Mouse (Mus musculus) subcutaneous adipose tissue, adult 2 months (tissue): ENCODE results near the gene Grin1. TPM values are rescaled to one million over a fixed set of nuclear protein-coding genes. Genes with fewer than 3 reads are reported as not detected.

Source experiments
- polyA plus RNA-seq: library from polyadenylated mRNA; depleted of rRNA; stranded (reverse); fragments of >200 nt; gene quantifications from 2 replicates; pipeline ENCODE4 v1.2.3, GENCODE M21; 2012; ENCODE audit warnings: low replicate concordance; rRNA removed

Grin1 gene
- polyA plus RNA-seq = 0.09 and 0.18 TPM in 2 replicates

GRCm38 (mm10) chr2:25318971-25319773 is at the start of gene Grin1:
TSS of gene Grin1 (minus strand) at chr2:25319187.

GRCm38 (mm10) chr2:25365091-25365761 is 46.2 kb upstream of the Grin1 start, which contains the start of gene Uap1l1:
TSS of gene Uap1l1 (minus strand) at chr2:25365682.

GRCm38 (mm10) chr2:25356208-25357079 is 37.5 kb upstream of the Grin1 start, which contains the start of gene Dpp7:
TSS of gene Dpp7 (minus strand) at chr2:25356359.

GRCm38 (mm10) chr2:25332286-25333160 is 13.5 kb upstream of the Grin1 start, which contains the start of gene Man1b1:
TSS of gene Man1b1 (plus strand) at chr2:25332338.

GRCm38 (mm10) chr2:25289651-25290050 is 29.3 kb downstream of the Grin1 start, which contains the start of gene Lrrc26:
TSS of gene Lrrc26 (plus strand) at chr2:25289915.

GRCm38 (mm10) chr2:25287927-25288649 is 30.9 kb downstream of the Grin1 start, which contains the start of gene Tmem210:
TSS of gene Tmem210 (plus strand) at chr2:25288145.

GRCm38 (mm10) chr2:25271827-25272511 is 47.0 kb downstream of the Grin1 start, which contains the start of the genes Ssna1 and Anapc2:
TSS of gene Ssna1 (minus strand) at chr2:25272438.
TSS of gene Anapc2 (plus strand) at chr2:25272478.

GRCm38 (mm10) chr2:25262291-25262767 is 56.7 kb downstream of the Grin1 start, which contains the start of gene Tprn:
TSS of gene Tprn (plus strand) at chr2:25262618.

GRCm38 (mm10) chr2:25255284-25255779 is 63.7 kb downstream of the Grin1 start, which contains the start of gene Tmem203:
TSS of gene Tmem203 (plus strand) at chr2:25255439.

GRCm38 (mm10) chr2:25246183-25247072 is 72.6 kb downstream of the Grin1 start, which contains the start of gene AL732309.1:
TSS of gene AL732309.1 (minus strand) at chr2:25246863.

GRCm38 (mm10) chr2:25242101-25242506 is 76.9 kb downstream of the Grin1 start, which contains the start of the genes Rnf208 and Cysrt1:
TSS of gene Rnf208 (plus strand) at chr2:25242255.
TSS of gene Cysrt1 (minus strand) at chr2:25242452.

Other genes starting within 250 kb of the Grin1 start
- gene Entpd8, start 238.9 kb downstream of the Grin1 start, polyA plus RNA-seq = 0.13 and 3.8 TPM in 2 replicates
- 0.11 and 7.3 TPM in 2 replicates for gene Noxa1, start 224.0 kb downstream of the Grin1 start, polyA plus RNA-seq
- gene Nrarp, start 138.4 kb downstream of the Grin1 start, polyA plus RNA-seq = 16.7 and 31.4 TPM in 2 replicates
- gene Tor4a, start 122.3 kb downstream of the Grin1 start, polyA plus RNA-seq = 17.9 and 43.8 TPM in 2 replicates
- 75.1 and 111 TPM in 2 replicates for gene Nelfb, start 107.7 kb downstream of the Grin1 start, polyA plus RNA-seq
- gene Stpg3, start 104.5 kb downstream of the Grin1 start, polyA plus RNA-seq = not detected in 2 replicates
- gene Fam166a, start 100.4 kb downstream of the Grin1 start, polyA plus RNA-seq = 0.10 and 0.34 TPM in 2 replicates
- 485 and 490 TPM in 2 replicates for gene Tubb4b, start 94.5 kb downstream of the Grin1 start, polyA plus RNA-seq
- not detected in 2 replicates for gene Slc34a3, start 84.8 kb downstream of the Grin1 start, polyA plus RNA-seq
- gene Rnf224, start 82.4 kb downstream of the Grin1 start, polyA plus RNA-seq = 0.10 TPM in 1 of 2 replicates, not detected in the other
- gene Rnf208, start 76.9 kb downstream of the Grin1 start, polyA plus RNA-seq = 1.3 and 10.6 TPM in 2 replicates
- 0.68 TPM in 1 of 2 replicates, not detected in the other for gene Cysrt1, start 76.7 kb downstream of the Grin1 start, polyA plus RNA-seq
- 15.6 and 27.5 TPM in 2 replicates for gene AL732309.1, start 72.3 kb downstream of the Grin1 start, polyA plus RNA-seq
- gene Tmem203, start 63.7 kb downstream of the Grin1 start, polyA plus RNA-seq = 57.1 and 66.0 TPM in 2 replicates
- 11.4 and 33.2 TPM in 2 replicates for gene Tprn, start 56.6 kb downstream of the Grin1 start, polyA plus RNA-seq
- gene Ssna1, start 46.7 kb downstream of the Grin1 start, polyA plus RNA-seq = 49.0 and 70.1 TPM in 2 replicates
- 155 and 178 TPM in 2 replicates for gene Anapc2, start 46.7 kb downstream of the Grin1 start, polyA plus RNA-seq
- not detected in 2 replicates for gene Tmem210, start 31.0 kb downstream of the Grin1 start, polyA plus RNA-seq
- gene Lrrc26, start 29.3 kb downstream of the Grin1 start, polyA plus RNA-seq = 0.13 and 4.6 TPM in 2 replicates
- gene Man1b1, start 13.2 kb upstream of the Grin1 start, polyA plus RNA-seq = 16.3 and 40.9 TPM in 2 replicates
- gene Dpp7, start 37.2 kb upstream of the Grin1 start, polyA plus RNA-seq = 61.1 and 76.0 TPM in 2 replicates
- gene Uap1l1, start 46.5 kb upstream of the Grin1 start, polyA plus RNA-seq = 24.0 and 65.2 TPM in 2 replicates
- gene Sapcd2, start 53.1 kb upstream of the Grin1 start, polyA plus RNA-seq = 0.57 and 7.9 TPM in 2 replicates
- gene Entpd2, start 76.7 kb upstream of the Grin1 start, polyA plus RNA-seq = 78.1 and 108 TPM in 2 replicates
- 272 and 300 TPM in 2 replicates for gene Npdc1, start 80.2 kb upstream of the Grin1 start, polyA plus RNA-seq
- 0.62 and 0.96 TPM in 2 replicates for gene Fut7, start 104.1 kb upstream of the Grin1 start, polyA plus RNA-seq
- gene Abca2, start 109.5 kb upstream of the Grin1 start, polyA plus RNA-seq = 41.7 and 62.8 TPM in 2 replicates
- 1.8 and 3.2 TPM in 2 replicates for gene Clic3, start 137.7 kb upstream of the Grin1 start, polyA plus RNA-seq
- gene Paxx, start 141.9 kb upstream of the Grin1 start, polyA plus RNA-seq = 79.2 and 84.7 TPM in 2 replicates
- gene Ptgds, start 150.9 kb upstream of the Grin1 start, polyA plus RNA-seq = 1.2 and 6.5 TPM in 2 replicates
- gene Lcn12, start 174.7 kb upstream of the Grin1 start, polyA plus RNA-seq = 0.33 TPM in 1 of 2 replicates, not detected in the other
- gene Fbxw5, start 181.6 kb upstream of the Grin1 start, polyA plus RNA-seq = 27.6 and 47.3 TPM in 2 replicates
- 5.9 and 7.9 TPM in 2 replicates for gene C8g, start 182.5 kb upstream of the Grin1 start, polyA plus RNA-seq
- gene Traf2, start 227.8 kb upstream of the Grin1 start, polyA plus RNA-seq = 13.9 and 22.5 TPM in 2 replicates
- 127 and 142 TPM in 2 replicates for gene Edf1, start 238.7 kb upstream of the Grin1 start, polyA plus RNA-seq